Mouse (Mus musculus) kidney, embryonic 16.5 days (tissue): ENCODE data around the gene Dusp18. TPM values are rescaled to one million over a fixed set of nuclear protein-coding genes. Genes with fewer than 3 reads are reported as not detected.
A peak's percentile ranks its signal among the peaks of the same experiment; 100 is the strongest.

Experiments
- ATAC-seq: fragments of 200-750 bp; cut with Nextera tagmentation; 2 replicates; pipeline ENCODE4 v1.8.0; 2017; ENCODE audit warnings: moderate TSS enrichment; ENCODE audit not compliant: low FRiP score, low TSS enrichment
- H3K27ac ChIP-seq: fragments of 300-500 bp; sonication (generic); 2 replicates; pipeline ENCODE4 v1.5.1; 2014; ENCODE audit warnings: low read length
- H3K27me3 ChIP-seq: fragments of 300-500 bp; sonication (generic); 2 replicates; pipeline ENCODE4 v1.6.1; 2014; ENCODE audit warnings: low read length, control low read depth, mixed read lengths; ENCODE audit not compliant: insufficient read depth
- H3K36me3 ChIP-seq: fragments of 300-500 bp; sonication (generic); 2 replicates; pipeline ENCODE4 v1.6.1; 2014; ENCODE audit warnings: low read length, control low read depth, mixed read lengths; ENCODE audit not compliant: insufficient read depth
- H3K4me1 ChIP-seq: fragments of 300-500 bp; sonication (generic); 2 replicates; pipeline ENCODE4 v1.6.1; 2014; ENCODE audit warnings: low read length, control low read depth, mixed read lengths; ENCODE audit not compliant: insufficient read depth
- H3K4me2 ChIP-seq: fragments of 300-500 bp; sonication (generic); replicated peaks from 2 replicates; pipeline ENCODE4 v1.6.1; 2014; ENCODE audit warnings: low read depth, low read length
- H3K4me3 ChIP-seq: fragments of 300-500 bp; sonication (generic); 2 replicates; pipeline ENCODE4 v1.5.1; 2014; ENCODE audit warnings: mild to moderate bottlenecking, low read length
- H3K9ac ChIP-seq: fragments of 300-500 bp; sonication (generic); replicated peaks from 2 replicates; pipeline ENCODE4 v1.6.1; 2014; ENCODE audit warnings: low read length
- H3K9me3 ChIP-seq: fragments of 300-500 bp; sonication (generic); 2 replicates; pipeline ENCODE4 v1.6.1; 2016; ENCODE audit warnings: low read length, control low read depth
- WGBS: fragments of 180-500 bp; shearing (Covaris S2); extraction: QIAGEN DNeasy Blood & Tissue Kit; methylation state at CpG from one replicate; pipeline ENCODE4 v1.1.7; 2014; 5-methylcytosine and 5-hydroxymethylcytosine counted together
- polyA plus RNA-seq: library from polyadenylated mRNA; unstranded; fragments of >200 nt; fragmentation: Nextera tagmentation; extraction: Ambion mirVana; gene quantifications from 2 replicates; pipeline ENCODE4 v1.2.1, GENCODE M21; 2015

The Dusp18 gene
- polyA plus RNA-seq, 1 experiment from 2014 or later = 14.7 TPM

- Histone ChIP-seq H3K27ac (peak overlapping the region; percentile 24; the same call in 1 of the 2 replicates), H3K4me1 (peaks cover 14% of the 10 kb centered on the region), H3K4me3 (no peak overlapping the region), H3K27me3 (no peaks in the 10 kb centered on the region), H3K9ac (no peak overlapping the region), H3K4me2 (no peak overlapping the region), H3K36me3 (no peaks in the 10 kb centered on the region), H3K9me3 (no peaks in the 10 kb centered on the region)
- ATAC-seq = 0 out of 2 replicates have a peak, but pooled peaks have one; percentile 20
- 66% methylated on average over 4 of the region's 4 CpGs for WGBS
Measured at GRCm38 (mm10) chr11:3935135-3935534, 40.1 kb downstream of the Dusp18 start.

- Histone ChIP-seq H3K4me2 (no peak overlapping the region), H3K27me3 (no peaks in the 10 kb centered on the region), H3K9ac (no peak overlapping the region), H3K27ac (no peak overlapping the region), H3K4me1 (peaks cover 6% of the 10 kb centered on the region), H3K4me3 (no peak overlapping the region), H3K36me3 (no peaks in the 10 kb centered on the region), H3K9me3 (no peaks in the 10 kb centered on the region)
- no peak for ATAC-seq
- WGBS = 72% methylated on average over 3 of the region's 3 CpGs
Measured at GRCm38 (mm10) chr11:3936318-3936717, 41.3 kb downstream of the Dusp18 start.

GRCm38 (mm10) chr11:3937321-3937874 is 42.4 kb downstream of the Dusp18 start:
- H3K4me2 ChIP-seq = no peak overlapping the region
- no peaks in the 10 kb centered on the region for H3K36me3 ChIP-seq
- H3K9me3 ChIP-seq = no peaks in the 10 kb centered on the region
- 0 out of 2 replicates have a peak, but pooled peaks have one; percentile 67 for ATAC-seq
- H3K4me3 ChIP-seq = no peak overlapping the region
- no peak overlapping the region for H3K9ac ChIP-seq
- WGBS = 74% methylated on average over 13 of the region's 13 CpGs
- H3K27ac ChIP-seq = peak overlapping the region; percentile 62
- H3K27me3 ChIP-seq = no peaks in the 10 kb centered on the region
- H3K4me1 ChIP-seq = no peaks in the 10 kb centered on the region; the same call in 1 of the 2 replicates

- 92% methylated on average over 7 of the region's 7 CpGs for WGBS
Measured at GRCm38 (mm10) chr11:3941371-3941770, 46.3 kb downstream of the Dusp18 start.

GRCm38 (mm10) chr11:3946386-3946785 is 51.3 kb downstream of the Dusp18 start:
- WGBS = 26% methylated on average over 1 of the region's 1 CpGs
- no peak for ATAC-seq

More at GRCm38 (mm10) chr11:3941371-3941770, 46.3 kb downstream of the Dusp18 start:
- H3K9ac ChIP-seq = no peak overlapping the region
- H3K9me3 ChIP-seq = no peaks in the 10 kb centered on the region
- H3K4me3 ChIP-seq = no peak overlapping the region
- no peak for ATAC-seq
- no peaks in the 10 kb centered on the region for H3K36me3 ChIP-seq
- no peak overlapping the region for H3K27ac ChIP-seq
- H3K4me2 ChIP-seq = no peak overlapping the region
- no peaks in the 10 kb centered on the region for H3K4me1 ChIP-seq
- peaks cover 5% of the 10 kb centered on the region; the same call in 1 of the 2 replicates for H3K27me3 ChIP-seq

More at GRCm38 (mm10) chr11:3946386-3946785, 51.3 kb downstream of the Dusp18 start:
- no peaks in the 10 kb centered on the region for H3K9me3 ChIP-seq
- no peak overlapping the region for H3K4me3 ChIP-seq
- no peaks in the 10 kb centered on the region for H3K4me1 ChIP-seq
- H3K9ac ChIP-seq = no peak overlapping the region
- no peak overlapping the region for H3K4me2 ChIP-seq
- H3K27me3 ChIP-seq = peaks cover 5% of the 10 kb centered on the region; the same call in 1 of the 2 replicates
- H3K27ac ChIP-seq = no peak overlapping the region
- no peaks in the 10 kb centered on the region for H3K36me3 ChIP-seq

Other genes with a start within 250 kb of the Dusp18 start
- 27.5 and 31.2 TPM in 2 replicates for gene Morc2a, start 246.0 kb upstream of the Dusp18 start, polyA plus RNA-seq
- gene Osbp2, start 31.3 kb upstream of the Dusp18 start, polyA plus RNA-seq = 1.1 and 1.2 TPM in 2 replicates
- gene 4921536K21Rik, start 142 bp upstream of the Dusp18 start, polyA plus RNA-seq = 0.62 and 0.71 TPM in 2 replicates
- gene Slc35e4, start 19.4 kb downstream of the Dusp18 start, polyA plus RNA-seq = 5.0 and 6.1 TPM in 2 replicates
- gene Tcn2, start 36.9 kb downstream of the Dusp18 start, polyA plus RNA-seq = 152 and 173 TPM in 2 replicates
- gene Pes1, start 68.7 kb downstream of the Dusp18 start, polyA plus RNA-seq = 88.0 and 88.8 TPM in 2 replicates
- 0.31 and 0.49 TPM in 2 replicates for gene 4930556J24Rik, start 81.5 kb downstream of the Dusp18 start, polyA plus RNA-seq
- 9.7 and 11.1 TPM in 2 replicates for gene Gal3st1, start 88.4 kb downstream of the Dusp18 start, polyA plus RNA-seq
- gene Sec14l4, start 136.2 kb downstream of the Dusp18 start, polyA plus RNA-seq = 0.41 TPM in 1 of 2 replicates, not detected in the other
- gene Sec14l3, start 169.6 kb downstream of the Dusp18 start, polyA plus RNA-seq = 1.7 TPM in 1 of 2 replicates, not detected in the other
- 18.5 and 20.1 TPM in 2 replicates for gene Mtfp1, start 200.2 kb downstream of the Dusp18 start, polyA plus RNA-seq
- 1.5 and 2.1 TPM in 2 replicates for gene Sec14l2, start 228.2 kb downstream of the Dusp18 start, polyA plus RNA-seq
- 28.9 and 30.0 TPM in 2 replicates for gene Rnf215, start 240.0 kb downstream of the Dusp18 start, polyA plus RNA-seq